Mouse (Mus musculus): Measurements from ENCODE around the gene Heatr6. TPM values are rescaled to one million over a fixed set of nuclear protein-coding genes. Genes with fewer than 3 reads are reported as not detected.
A peak's percentile ranks its signal among the peaks of the same experiment; 100 is the strongest.

Gene Heatr6
- total RNA-seq, 2 experiments from 2014 or later, result 12.6 to 14.8 TPM

DNA sequence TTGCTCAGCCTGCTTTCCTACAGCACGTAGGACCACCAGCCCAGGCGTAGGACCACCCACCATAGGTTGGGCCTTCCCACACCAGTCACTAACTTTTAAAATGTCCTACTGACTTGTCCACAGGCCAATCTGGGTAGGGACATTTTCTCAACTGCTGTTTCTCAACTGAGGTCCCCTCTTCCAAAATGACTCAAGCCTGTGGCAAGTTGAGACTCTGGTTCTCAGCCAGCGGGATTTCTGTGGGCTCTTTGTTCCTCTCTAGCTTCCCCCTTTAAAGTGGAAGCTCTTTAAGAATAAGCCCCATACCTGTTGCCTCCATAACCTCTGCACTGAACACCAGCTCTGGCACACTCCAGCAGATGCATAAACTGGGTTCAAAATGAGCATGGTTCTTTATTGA lies 10.0 kb upstream of the Heatr6 start:
- intact Hi-C loops (cut with DNase I), result no loop called here
- DNase-seq (ENCODE audit: low spot score in 2 of 2), result no peak

DNA sequence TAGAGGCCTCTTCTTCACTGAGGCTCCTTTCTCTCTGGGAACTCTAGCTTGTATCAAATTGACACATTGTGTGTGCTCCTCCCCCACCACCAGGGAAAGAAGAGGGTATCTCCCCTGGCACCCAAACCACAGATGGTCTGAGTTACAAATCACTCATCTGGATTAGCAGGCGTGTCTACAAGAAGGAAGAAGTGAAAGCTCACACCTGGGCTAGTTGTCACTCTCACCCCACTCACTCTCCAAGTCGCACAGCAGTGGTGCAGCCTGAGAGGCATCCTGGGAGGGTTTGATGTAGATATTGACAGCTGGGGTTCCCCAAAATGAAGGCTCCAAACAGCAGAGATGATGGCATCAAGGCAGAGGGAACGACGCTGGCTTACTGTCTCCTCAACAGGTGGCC lies 7.3 kb upstream of the Heatr6 start:
- intact Hi-C loops (cut with DNase I), result no loop called here
- DNase-seq (ENCODE audit: low spot score in 2 of 2), result no peak

DNA sequence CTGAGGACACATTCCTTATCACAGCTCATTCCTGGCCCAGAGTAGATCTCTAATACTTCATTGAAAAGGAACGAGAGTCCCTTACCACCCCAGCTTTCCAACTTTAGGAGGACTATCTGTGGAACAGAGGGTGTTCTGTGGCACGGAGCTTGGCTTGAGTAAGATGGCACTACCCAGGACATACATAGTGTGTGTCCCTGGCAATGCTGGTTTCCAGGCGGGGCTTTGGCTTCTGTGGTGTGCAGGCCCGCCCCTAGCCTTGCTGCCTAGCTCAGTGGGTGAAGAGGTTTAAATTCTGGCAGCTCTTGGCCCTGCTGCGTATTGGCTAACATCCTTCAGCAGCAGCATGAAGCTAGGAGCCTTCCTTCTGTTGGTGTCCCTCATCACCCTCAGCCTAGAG lies 6.8 kb upstream of the Heatr6 start, which contains the start of gene Wfdc21:
TSS of gene Wfdc21 (plus strand) at position 260 of the 400 bp plus-strand sequence.
- intact Hi-C loops (cut with DNase I), result no loop called here

DNA sequence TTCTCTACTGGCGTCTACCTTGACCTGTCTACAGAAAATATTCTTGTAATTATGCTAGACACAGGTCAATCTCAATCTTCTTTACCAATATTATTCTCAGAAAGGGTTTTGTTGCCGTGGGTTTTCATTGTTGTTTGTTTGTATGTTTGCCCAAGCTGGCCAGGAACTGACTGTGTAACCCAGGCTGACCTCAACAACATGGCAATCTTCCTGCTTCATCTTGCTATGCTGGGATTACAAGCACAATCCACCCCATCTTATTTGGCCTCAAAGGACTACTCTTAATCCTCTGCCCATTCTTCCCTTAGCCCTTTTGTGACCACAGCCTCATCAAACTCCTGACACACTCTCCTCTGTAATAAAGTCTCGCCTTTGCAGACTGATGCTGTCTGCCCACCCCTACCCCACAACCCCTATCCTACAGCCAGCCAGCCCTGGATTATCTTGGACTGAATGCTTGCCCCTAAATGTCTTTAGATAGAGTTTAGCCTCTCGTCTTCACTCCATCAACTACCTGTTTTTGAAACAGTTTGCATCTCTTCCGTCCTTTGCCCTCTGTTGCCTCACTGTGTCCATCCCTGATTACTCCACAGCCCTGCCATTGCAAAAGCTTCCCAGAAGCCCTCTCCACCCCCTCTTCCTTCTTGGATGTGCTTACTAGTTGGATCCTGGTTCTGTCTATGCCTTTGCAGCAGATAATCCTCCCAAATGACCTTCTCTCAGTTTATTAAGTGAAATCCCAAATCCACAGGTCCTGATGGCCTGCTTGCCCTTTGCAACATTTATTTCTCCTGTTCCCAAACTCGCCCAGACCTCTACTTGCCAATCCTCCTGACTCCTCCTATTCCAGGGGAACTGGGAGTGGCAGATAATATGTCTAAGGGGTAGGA lies 5.9 kb upstream of the Heatr6 start:
- no peak for DNase-seq (ENCODE audit: low spot score in 2 of 2)
- intact Hi-C loops (cut with DNase I), result no loop called here

More for the DNA sequence above, 6.8 kb upstream of the Heatr6 start, which contains the start of gene Wfdc21:
- DNase-seq (ENCODE audit: low spot score in 2 of 2), result no peak

DNA sequence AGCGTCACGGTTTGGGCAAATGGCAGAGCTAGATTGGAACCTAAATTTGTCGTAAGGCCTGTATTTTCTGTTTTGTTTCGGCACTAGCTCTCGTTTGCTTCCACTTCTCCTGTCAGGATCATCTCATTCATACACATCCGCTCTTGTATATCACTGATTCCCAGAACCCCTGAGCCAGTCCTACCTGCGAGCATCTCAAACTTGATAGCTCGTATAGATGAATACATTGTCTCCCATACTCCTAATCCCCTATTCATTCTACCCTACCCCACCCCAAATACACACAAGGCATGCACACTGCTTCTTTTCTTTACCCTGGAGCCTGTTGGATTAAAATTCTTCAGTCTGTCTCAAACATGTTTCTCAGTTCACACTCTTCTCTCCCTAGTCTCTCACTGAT lies 731 bp downstream of the Heatr6 start:
- no peak for DNase-seq (ENCODE audit: low spot score in 2 of 2)
- intact Hi-C loops (cut with DNase I), result no loop called here

DNA sequence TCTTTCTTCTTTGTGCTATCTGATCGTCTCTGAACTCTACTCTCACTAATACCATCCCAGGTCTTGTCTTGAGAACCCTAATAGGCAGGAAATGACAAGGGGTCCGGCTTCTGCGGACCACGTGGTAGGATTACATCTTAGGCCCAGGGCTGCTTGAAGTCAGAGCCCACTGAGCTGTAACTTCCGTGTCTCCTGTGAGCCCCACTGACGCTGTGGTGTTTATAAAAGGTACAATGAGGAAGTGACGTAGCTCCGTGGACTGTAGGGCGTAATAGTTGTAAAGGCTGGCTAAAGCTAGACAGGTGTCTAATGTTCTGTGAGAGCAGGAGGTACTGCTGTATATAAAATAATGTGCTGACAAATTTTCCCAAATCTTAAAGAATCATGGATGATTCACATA lies 13.8 kb downstream of the Heatr6 start:
- intact Hi-C loops (cut with DNase I), result no loop called here
- DNase-seq (ENCODE audit: low spot score in 2 of 2), result no peak

- intact Hi-C loops (cut with DNase I), result no loop called here
- DNase-seq (ENCODE audit: low spot score in 2 of 2), result no peak
These were observed 15.5 kb downstream of the Heatr6 start for GRCm38 (mm10) chr11:83768976-83769375.

GRCm38 (mm10) chr11:83771014-83771413 lies 17.5 kb downstream of the Heatr6 start:
- no peak for DNase-seq (ENCODE audit: low spot score in 2 of 2)
- intact Hi-C loops (cut with DNase I), result no loop called here

DNA sequence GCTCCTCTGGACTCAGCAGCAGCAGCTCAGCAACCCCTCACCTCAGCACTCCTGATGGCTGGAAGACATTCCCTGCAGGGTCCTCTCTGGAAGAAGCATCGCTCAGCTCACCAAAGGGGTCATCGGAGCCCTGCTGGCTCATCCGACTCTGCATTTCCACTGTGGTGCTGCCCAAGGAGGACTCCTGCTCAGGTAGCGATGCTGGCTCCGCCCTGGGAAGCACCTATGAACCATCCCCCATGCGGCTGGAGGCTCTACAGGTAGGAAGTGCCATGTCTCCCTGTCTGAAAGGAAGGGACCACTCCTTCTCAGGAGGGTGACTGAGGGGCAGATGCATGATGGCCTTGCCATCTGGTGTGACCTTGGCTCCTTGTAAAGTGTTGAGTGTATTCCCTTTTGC lies 18.8 kb downstream of the Heatr6 start:
- no peak for DNase-seq (ENCODE audit: low spot score in 2 of 2)
- intact Hi-C loops (cut with DNase I), result no loop called here

GRCm38 (mm10) chr11:83773691-83774090 lies 20.2 kb downstream of the Heatr6 start:
- no peak for DNase-seq (ENCODE audit: low spot score in 2 of 2)
- intact Hi-C loops (cut with DNase I), result no loop called here

- no peak for DNase-seq (ENCODE audit: low spot score in 2 of 2)
- intact Hi-C loops (cut with DNase I), result no loop called here
These were observed 20.8 kb downstream of the Heatr6 start for GRCm38 (mm10) chr11:83774324-83774723.

DNA sequence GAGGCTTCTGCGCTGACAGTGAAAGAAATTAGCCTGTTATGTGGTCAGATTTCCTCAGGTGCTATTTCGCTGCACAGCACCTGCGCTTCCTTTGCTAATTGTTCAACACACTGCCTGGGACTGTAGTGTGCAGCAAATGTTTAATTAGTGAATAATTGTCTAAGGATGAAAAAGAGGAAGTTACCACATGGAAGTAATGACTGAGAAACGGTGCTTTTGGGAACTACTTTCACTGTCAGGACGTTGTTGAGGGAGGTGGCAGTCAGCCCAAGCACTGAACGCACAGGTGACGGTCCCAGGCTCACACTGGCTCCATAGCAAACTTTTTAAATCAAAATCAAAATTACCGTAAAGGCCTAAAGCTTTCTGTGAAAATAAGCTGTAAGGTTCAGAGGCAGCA lies 23.3 kb downstream of the Heatr6 start:
- no peak for DNase-seq (ENCODE audit: low spot score in 2 of 2)
- intact Hi-C loops (cut with DNase I), result no loop called here

GRCm38 (mm10) chr11:83783931-83784600 lies 30.6 kb downstream of the Heatr6 start:
- intact Hi-C loops (cut with DNase I), result no loop called here
- DNase-seq (ENCODE audit: low spot score in 2 of 2), result peak; percentile 18 to 21

GRCm38 (mm10) chr11:83784661-83785060 lies 31.2 kb downstream of the Heatr6 start:
- peak; percentile 20 to 36 for DNase-seq (ENCODE audit: low spot score in 2 of 2)
- intact Hi-C loops (cut with DNase I), result loop anchor here (1.0 kb wide), 1 partner anchor 152 kb away; no protein-coding TSS in a partner anchor

- intact Hi-C loops (cut with DNase I), result loop anchor here (1.0 kb wide), 1 partner anchor 151 kb away; no protein-coding TSS in a partner anchor
- peak; percentile 73 to 76 for DNase-seq (ENCODE audit: low spot score in 2 of 2)
These were observed 31.9 kb downstream of the Heatr6 start for GRCm38 (mm10) chr11:83785366-83785765.

GRCm38 (mm10) chr11:83786835-83787234 lies 33.3 kb downstream of the Heatr6 start:
- intact Hi-C loops (cut with DNase I), result no loop called here
- no peak for DNase-seq (ENCODE audit: low spot score in 2 of 2)

DNA sequence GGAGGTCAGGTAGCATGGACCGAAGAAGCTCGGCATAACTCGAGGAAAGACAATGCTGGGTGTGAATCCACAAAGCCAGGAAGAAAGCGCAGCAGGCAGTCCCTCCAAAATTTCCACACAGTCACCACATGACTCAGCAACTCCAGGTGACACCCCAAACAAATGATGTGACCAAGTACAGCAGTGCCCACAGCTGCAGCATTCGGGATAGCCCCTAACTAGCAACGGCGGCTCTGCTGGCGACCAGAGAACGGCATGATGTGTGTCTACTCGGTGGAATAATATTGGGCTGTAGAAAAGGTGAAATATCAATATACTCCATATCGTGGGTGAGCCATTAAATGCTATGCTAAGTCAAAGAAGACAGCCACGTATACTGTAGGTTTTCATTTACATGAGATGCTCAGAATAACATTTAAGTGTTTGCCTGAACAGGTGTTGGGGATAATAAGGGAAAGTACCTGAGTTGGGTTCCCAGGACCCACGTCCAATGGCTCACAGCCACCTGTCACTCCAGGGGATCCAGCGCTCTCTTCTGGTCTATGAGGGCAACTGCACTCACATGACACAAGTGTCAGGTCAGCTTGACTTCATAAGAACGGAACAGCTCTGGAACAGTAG lies 34.0 kb downstream of the Heatr6 start:
- intact Hi-C loops (cut with DNase I), result no loop called here
- no peak for DNase-seq (ENCODE audit: low spot score in 2 of 2)

GRCm38 (mm10) chr11:83788331-83788730 lies 34.8 kb downstream of the Heatr6 start:
- no peak for DNase-seq (ENCODE audit: low spot score in 2 of 2)
- intact Hi-C loops (cut with DNase I), result no loop called here

GRCm38 (mm10) chr11:83789259-83789658 lies 35.8 kb downstream of the Heatr6 start:
- no peak for DNase-seq (ENCODE audit: low spot score in 2 of 2)
- intact Hi-C loops (cut with DNase I), result no loop called here

DNA sequence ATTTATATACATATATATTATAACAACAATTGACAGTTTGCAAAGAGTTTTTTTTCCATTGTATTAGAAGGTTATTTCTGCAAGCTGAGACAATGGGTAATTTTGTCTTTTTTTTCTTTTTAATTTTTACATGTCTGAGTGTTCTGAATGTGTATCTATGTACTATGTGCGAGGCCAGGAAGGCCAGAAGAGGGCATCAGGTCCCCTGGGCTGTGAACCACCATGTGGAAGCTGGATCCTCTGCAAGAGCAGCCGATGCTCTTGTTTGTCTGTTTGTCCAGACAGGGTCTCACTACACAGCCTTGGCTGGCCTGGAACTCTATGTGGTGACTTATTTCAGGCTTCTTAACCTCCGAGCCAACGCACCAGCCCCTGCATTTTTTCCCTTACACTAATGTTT lies 37.6 kb downstream of the Heatr6 start:
- intact Hi-C loops (cut with DNase I), result no loop called here
- DNase-seq (ENCODE audit: low spot score in 2 of 2), result no peak
